Mouse (Mus musculus) embryonic facial prominence, embryonic 12.5 days (tissue): Measurements from ENCODE around the gene Hook1. TPM values are rescaled to one million over a fixed set of nuclear protein-coding genes. Genes with fewer than 3 reads are reported as not detected.
"Not testable (repeated sequence)": the region's sequence is repeated elsewhere in the genome, so short reads cannot be mapped to it uniquely, and the experiment has no call there.

Experiments
- ATAC-seq: fragments of 200-750 bp; cut with Nextera tagmentation; 2 replicates; pipeline ENCODE4 v1.8.0; 2017; ENCODE audit not compliant: insufficient number of reproducible peaks, insufficient read depth, low FRiP score, low TSS enrichment
- H3K27ac ChIP-seq: fragments of 300-500 bp; sonication (generic); 2 replicates; pipeline ENCODE4 v1.5.1; 2016; ENCODE audit warnings: mild to moderate bottlenecking
- H3K27me3 ChIP-seq: fragments of 300-500 bp; sonication (generic); 2 replicates; pipeline ENCODE4 v1.6.1; 2016; ENCODE audit warnings: mild to moderate bottlenecking, moderate library complexity
- H3K36me3 ChIP-seq: fragments of 300-500 bp; sonication (generic); 2 replicates; pipeline ENCODE4 v1.6.1; 2016; ENCODE audit warnings: mild to moderate bottlenecking
- H3K4me1 ChIP-seq: fragments of 300-500 bp; sonication (generic); 2 replicates; pipeline ENCODE4 v1.6.1; 2016
- H3K4me2 ChIP-seq: fragments of 300-500 bp; sonication (generic); replicated peaks from 2 replicates; pipeline ENCODE4 v1.6.1; 2016; ENCODE audit warnings: mild to moderate bottlenecking, moderate library complexity
- H3K4me3 ChIP-seq: fragments of 300-500 bp; sonication (generic); 2 replicates; pipeline ENCODE4 v1.5.1; 2016; ENCODE audit warnings: mild to moderate bottlenecking
- H3K9ac ChIP-seq: fragments of 300-500 bp; sonication (generic); 2 replicates; pipeline ENCODE4 v1.6.1; 2016; ENCODE audit warnings: mild to moderate bottlenecking, moderate library complexity
- H3K9me3 ChIP-seq: fragments of 300-500 bp; sonication (generic); 2 replicates; pipeline ENCODE4 v1.6.1; 2016; ENCODE audit warnings: mild to moderate bottlenecking, moderate library complexity
- whole genome bisulfite sequencing: fragments of 180-500 bp; shearing (Covaris S2); methylation state at CpG from one replicate; pipeline ENCODE4 v1.1.7; 2016; 5-methylcytosine and 5-hydroxymethylcytosine counted together
- polyA plus RNA-seq: library from polyadenylated mRNA; unstranded; fragments of >200 nt; fragmentation: Nextera tagmentation; extraction: Ambion mirVana; gene quantifications from 2 replicates; pipeline ENCODE4 v1.2.1, GENCODE M21; 2016

The Hook1 gene
- polyA plus RNA-seq, 1 experiment from 2014 or later = 17.0 TPM

GRCm38 (mm10) chr4:95953328-95953727 lies 13.7 kb upstream of the Hook1 start:
- no peak for ATAC-seq
- Histone ChIP-seq H3K4me3 (no peak overlapping the region), H3K27ac (no peak overlapping the region), H3K27me3 (no peaks in the 10 kb centered on the region), H3K36me3 (no peaks in the 10 kb centered on the region), H3K9ac (no peak overlapping the region), H3K4me1 (no peaks in the 10 kb centered on the region; the same call in 1 of the 2 replicates), H3K9me3 (no peaks in the 10 kb centered on the region), H3K4me2 (no peak overlapping the region)

GRCm38 (mm10) chr4:95982221-95982620 lies 15.2 kb downstream of the Hook1 start:
- not testable (repeated sequence) for ATAC-seq
- WGBS = 94% methylated on average over 17 of the region's 17 CpGs

GRCm38 (mm10) chr4:96016875-96017274 lies 49.8 kb downstream of the Hook1 start:
- Histone ChIP-seq H3K9ac (no peak overlapping the region), H3K27ac (no peak overlapping the region), H3K9me3 (no peaks in the 10 kb centered on the region), H3K27me3 (no peaks in the 10 kb centered on the region), H3K4me1 (no peaks in the 10 kb centered on the region), H3K36me3 (no peaks in the 10 kb centered on the region), H3K4me2 (no peak overlapping the region), H3K4me3 (no peak overlapping the region)
- 90% methylated on average over 1 of the region's 1 CpGs for WGBS
- no peak for ATAC-seq

More at GRCm38 (mm10) chr4:95982221-95982620, 15.2 kb downstream of the Hook1 start:
- not testable (repeated sequence) for H3K27ac ChIP-seq, H3K9me3 ChIP-seq, H3K4me2 ChIP-seq, H3K4me3 ChIP-seq, H3K36me3 ChIP-seq, H3K9ac ChIP-seq, H3K4me1 ChIP-seq, H3K27me3 ChIP-seq

- Histone ChIP-seq H3K9me3 (no peaks in the 10 kb centered on the region), H3K27me3 (no peaks in the 10 kb centered on the region), H3K4me1 (no peaks in the 10 kb centered on the region), H3K27ac (no peak overlapping the region), H3K4me2 (no peak overlapping the region), H3K4me3 (no peak overlapping the region), H3K9ac (no peak overlapping the region), H3K36me3 (no peaks in the 10 kb centered on the region)
- ATAC-seq = no peak
These were observed 55.8 kb downstream of the Hook1 start for GRCm38 (mm10) chr4:96022803-96023202.

GRCm38 (mm10) chr4:96028412-96028811 lies 61.4 kb downstream of the Hook1 start:
- peak; percentile 47; the same call in 1 of the 2 replicates for ATAC-seq
- Histone ChIP-seq H3K9me3 (no peaks in the 10 kb centered on the region), H3K27me3 (no peaks in the 10 kb centered on the region), H3K4me3 (no peak overlapping the region), H3K9ac (no peak overlapping the region), H3K4me1 (no peaks in the 10 kb centered on the region), H3K27ac (no peak overlapping the region), H3K36me3 (no peaks in the 10 kb centered on the region), H3K4me2 (no peak overlapping the region)
- 81% methylated on average over 1 of the region's 1 CpGs for WGBS

GRCm38 (mm10) chr4:96060106-96060505 lies 93.1 kb downstream of the Hook1 start:
- Histone ChIP-seq H3K9me3 (no peaks in the 10 kb centered on the region), H3K4me1 (no peaks in the 10 kb centered on the region)

GRCm38 (mm10) chr4:96062045-96062444 lies 95.0 kb downstream of the Hook1 start:
- no peak overlapping the region for H3K9ac ChIP-seq
- ATAC-seq = no peak
- no peak overlapping the region for H3K4me2 ChIP-seq
- H3K36me3 ChIP-seq = no peaks in the 10 kb centered on the region
- no peaks in the 10 kb centered on the region for H3K27me3 ChIP-seq
- WGBS = 78% methylated on average over 2 of the region's 2 CpGs
- no peak overlapping the region for H3K4me3 ChIP-seq
- no peaks in the 10 kb centered on the region for H3K9me3 ChIP-seq
- no peak overlapping the region for H3K27ac ChIP-seq
- no peaks in the 10 kb centered on the region for H3K4me1 ChIP-seq

More at GRCm38 (mm10) chr4:96060106-96060505, 93.1 kb downstream of the Hook1 start:
- Histone ChIP-seq H3K27me3 (no peaks in the 10 kb centered on the region), H3K4me3 (no peak overlapping the region), H3K9ac (no peak overlapping the region), H3K27ac (no peak overlapping the region), H3K36me3 (no peaks in the 10 kb centered on the region), H3K4me2 (no peak overlapping the region)
- WGBS = 89% methylated on average over 2 of the region's 2 CpGs
- ATAC-seq = no peak

Other genes starting within 250 kb of the Hook1 start
- 0.22 TPM in 1 of 2 replicates, not detected in the other for gene Cyp2j13, start 110.3 kb downstream of the Hook1 start, polyA plus RNA-seq
- gene Cyp2j12, start 173.9 kb downstream of the Hook1 start, polyA plus RNA-seq = not detected in 2 replicates